Mouse (Mus musculus) spleen, embryonic (tissue): ENCODE measurements around the gene Zfp652.
"Not testable (repeated sequence)": the region's sequence is repeated elsewhere in the genome, so short reads cannot be mapped to it uniquely, and the experiment has no call there.

Experiments used
- CTCF ChIA-PET: fragments of 350-600 bp; sonication (Branson Sonifier 250); formaldehyde crosslinking; loops from one replicate; lab custom pipeline; 2022; lab: Charles Lee

The Zfp652 gene

GRCm38 (mm10) chr11:95841498-95841830 is 129.0 kb downstream of the Zfp652 start:
- CTCF ChIA-PET, result interaction anchor here (0.6 kb wide), 1 partner anchor 14 kb away, joined by 5 read pairs; no protein-coding TSS in a partner anchor

GRCm38 (mm10) chr11:95842074-95842681 is 129.7 kb downstream of the Zfp652 start, which contains the start of gene Abi3:
Abi3 (minus strand) TSS chr11:95842476.
- CTCF ChIA-PET, result interaction anchor here (1.0 kb wide), 1 partner anchor 14 kb away, joined by 8 read pairs; no protein-coding TSS in a partner anchor

- CTCF ChIA-PET, result interaction anchor here (1.6 kb wide), 1 partner anchor 9 kb away, joined by 6 read pairs; no protein-coding TSS in a partner anchor
These were observed 130.5 kb downstream of the Zfp652 start for GRCm38 (mm10) chr11:95842953-95843352.

DNA sequence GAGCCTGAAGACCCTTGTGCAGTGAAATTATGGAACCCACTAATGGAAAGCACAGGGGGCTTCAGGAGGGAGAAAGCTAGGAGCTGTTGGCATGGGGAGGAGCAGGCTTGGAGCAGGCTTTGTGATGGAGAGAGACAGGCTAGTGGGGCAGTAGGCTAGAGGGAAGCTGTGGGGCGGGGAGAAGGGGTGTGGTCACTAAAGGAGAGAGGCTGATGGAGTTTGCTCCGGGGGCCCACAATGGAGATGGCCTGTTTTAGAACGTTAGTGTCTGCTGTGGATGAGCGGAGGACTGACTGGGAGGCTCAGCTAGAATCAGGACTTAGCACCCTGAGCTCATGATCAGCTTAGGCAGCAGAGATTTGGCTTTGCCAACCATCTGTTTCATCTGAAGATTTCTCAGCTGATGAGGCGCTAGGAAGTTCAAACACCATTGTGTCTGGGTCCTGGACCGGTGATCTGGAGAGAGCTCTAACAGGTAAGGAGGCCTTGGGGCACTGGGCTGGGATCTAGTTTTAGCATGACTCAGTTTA is 131.0 kb downstream of the Zfp652 start:
- CTCF ChIA-PET, result interaction anchor here (0.5 to 1.6 kb wide), 2 partner anchors 10 to 1711 kb away, joined by 3 to 6 read pairs; no protein-coding TSS in a partner anchor

DNA sequence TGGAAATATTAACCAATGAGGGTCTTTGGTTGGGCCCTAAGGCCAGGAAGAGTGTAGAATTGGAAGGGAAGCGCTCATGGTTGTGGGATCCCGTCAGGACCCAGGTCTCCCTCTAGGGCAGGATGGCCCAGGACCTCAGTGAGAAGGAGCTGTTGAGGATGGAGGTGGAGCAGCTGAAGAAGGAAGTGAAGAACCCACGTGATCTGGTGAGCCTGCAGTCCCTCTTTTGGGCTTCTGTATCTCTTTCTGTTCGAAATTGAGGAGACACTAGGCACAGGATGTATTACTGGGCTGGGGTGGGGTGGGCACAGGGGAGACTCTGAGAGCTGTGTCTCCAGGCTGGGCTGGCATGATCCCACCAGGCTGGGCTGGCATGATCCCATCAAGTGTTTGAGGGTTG is 132.5 kb downstream of the Zfp652 start:
- CTCF ChIA-PET, result interaction anchor here (1.0 kb wide), 1 partner anchor 9 kb away, joined by 3 read pairs; no protein-coding TSS in a partner anchor

GRCm38 (mm10) chr11:95850898-95851297 is 138.4 kb downstream of the Zfp652 start:
- CTCF ChIA-PET, result interaction anchor here (0.7 kb wide), 1 partner anchor 26 kb away, joined by 5 read pairs; the partner anchor contains the start of gene Phospho1

GRCm38 (mm10) chr11:95853684-95854083 is 141.2 kb downstream of the Zfp652 start:
- CTCF ChIA-PET, result interaction anchor here (1.1 to 2.0 kb wide), 5 partner anchors 13 to 28 kb away, joined by 3 to 15 read pairs (median 4); no protein-coding TSS in a partner anchor

GRCm38 (mm10) chr11:95857306-95857705 is 144.8 kb downstream of the Zfp652 start:
- CTCF ChIA-PET, result interaction anchor here (0.6 to 0.7 kb wide), 2 partner anchors 30 to 33 kb away, joined by 4 read pairs; partner anchors contain the start of gene Phospho1

DNA sequence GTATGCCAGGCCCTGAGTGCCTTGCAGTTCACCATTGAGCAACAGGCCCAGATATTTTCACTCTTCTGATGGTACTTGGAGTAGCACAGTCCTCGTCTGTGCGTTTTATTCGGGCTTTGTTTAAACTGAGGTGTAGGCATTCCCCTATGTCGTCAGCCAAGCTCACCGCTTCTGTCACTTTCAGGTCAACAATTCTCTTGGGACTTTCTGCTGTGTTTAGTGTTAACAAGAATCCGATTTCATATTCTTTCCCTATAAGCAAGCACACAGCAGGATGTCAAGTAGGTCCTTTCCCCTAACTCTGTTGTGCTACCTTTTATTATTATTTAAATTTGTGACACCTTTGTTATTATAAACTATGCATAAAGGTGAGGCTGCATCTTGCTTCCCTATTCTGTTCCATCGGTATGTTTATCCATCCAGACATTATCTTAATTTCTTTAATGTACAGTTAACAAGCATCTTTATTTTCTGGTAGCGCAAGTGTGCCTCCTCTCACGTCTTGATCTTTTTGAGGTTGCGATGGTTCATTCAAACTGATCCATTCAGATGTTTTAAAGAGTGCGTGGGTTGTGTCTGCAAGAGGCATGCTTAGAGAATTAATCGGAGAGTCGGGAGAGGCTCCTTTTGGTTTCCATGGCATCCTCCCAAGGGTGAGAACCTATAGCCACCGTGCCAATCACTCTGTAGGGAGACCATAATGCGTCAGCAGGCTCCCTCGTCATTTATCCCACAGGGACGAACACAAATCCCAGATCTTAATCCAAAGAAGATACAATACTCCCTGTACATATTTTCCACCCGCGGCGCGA is 145.4 kb downstream of the Zfp652 start:
- CTCF ChIA-PET, result interaction anchor here (0.7 kb wide), 1 partner anchor 33 kb away, joined by 4 read pairs; the partner anchor contains the start of gene Phospho1

GRCm38 (mm10) chr11:95858528-95859467 is 146.3 kb downstream of the Zfp652 start:
- CTCF ChIA-PET, result interaction anchor here (0.6 kb wide), 1 partner anchor 1245 kb away, joined by 3 read pairs; no protein-coding TSS in a partner anchor

- CTCF ChIA-PET, result interaction anchor here (0.6 kb wide), 1 partner anchor 1245 kb away, joined by 3 read pairs; no protein-coding TSS in a partner anchor
These were observed 147.0 kb downstream of the Zfp652 start for GRCm38 (mm10) chr11:95859468-95859855.

- CTCF ChIA-PET, result no interaction called here
These were observed 147.6 kb downstream of the Zfp652 start for GRCm38 (mm10) chr11:95860071-95860490.

DNA sequence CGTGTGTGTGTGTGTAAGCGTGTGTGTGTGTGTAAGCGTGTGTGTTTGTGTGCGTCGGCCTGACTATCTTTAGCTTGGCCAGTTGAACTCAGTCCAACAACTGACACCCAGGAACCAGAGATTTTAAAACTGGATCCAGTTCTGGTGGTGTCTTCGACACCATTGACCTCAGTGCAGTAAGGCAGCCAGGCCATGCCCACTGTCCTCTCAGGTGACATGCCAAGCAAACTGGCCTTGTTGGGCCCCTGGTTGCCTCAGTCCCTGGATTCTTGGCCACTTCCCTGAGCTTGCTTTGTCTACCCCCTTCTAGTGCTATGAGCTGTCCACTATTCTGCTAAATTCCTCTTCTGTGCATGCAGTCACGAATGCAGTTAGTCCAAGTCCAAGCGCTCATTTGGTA is 148.9 kb downstream of the Zfp652 start:
- CTCF ChIA-PET, result interaction anchor here (0.6 kb wide), 1 partner anchor 21 kb away, joined by 3 read pairs; no protein-coding TSS in a partner anchor

GRCm38 (mm10) chr11:95869442-95869841 is 157.0 kb downstream of the Zfp652 start:
- CTCF ChIA-PET, result no interaction called here

- CTCF ChIA-PET, result interaction anchor here (0.6 kb wide), 1 partner anchor 11 kb away, joined by 3 read pairs; no protein-coding TSS in a partner anchor
These were observed 157.5 kb downstream of the Zfp652 start for GRCm38 (mm10) chr11:95869918-95870470.

DNA sequence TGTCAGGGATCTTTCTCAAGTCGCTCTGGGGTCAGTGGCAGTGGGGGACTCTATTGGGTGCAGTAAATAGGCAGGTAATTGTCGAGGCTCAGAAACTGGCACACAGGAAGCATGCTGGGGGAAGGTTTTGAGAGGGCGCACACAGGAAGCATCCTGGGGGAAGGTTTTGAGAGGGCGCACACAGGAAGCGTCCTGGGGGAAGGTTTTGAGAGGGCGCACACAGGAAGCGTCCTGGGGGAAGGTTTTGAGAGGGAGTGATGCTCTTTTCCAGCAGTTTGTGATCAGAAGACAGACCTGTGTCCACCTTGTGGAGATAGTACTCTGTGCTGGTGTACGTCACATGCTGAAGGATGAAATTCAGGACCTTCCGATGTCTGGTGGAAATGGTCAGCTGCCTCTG is 163.3 kb downstream of the Zfp652 start:
- CTCF ChIA-PET, result interaction anchor here (0.7 kb wide), 2 partner anchors 41 to 110 kb away, joined by 4 read pairs; no protein-coding TSS in a partner anchor

DNA sequence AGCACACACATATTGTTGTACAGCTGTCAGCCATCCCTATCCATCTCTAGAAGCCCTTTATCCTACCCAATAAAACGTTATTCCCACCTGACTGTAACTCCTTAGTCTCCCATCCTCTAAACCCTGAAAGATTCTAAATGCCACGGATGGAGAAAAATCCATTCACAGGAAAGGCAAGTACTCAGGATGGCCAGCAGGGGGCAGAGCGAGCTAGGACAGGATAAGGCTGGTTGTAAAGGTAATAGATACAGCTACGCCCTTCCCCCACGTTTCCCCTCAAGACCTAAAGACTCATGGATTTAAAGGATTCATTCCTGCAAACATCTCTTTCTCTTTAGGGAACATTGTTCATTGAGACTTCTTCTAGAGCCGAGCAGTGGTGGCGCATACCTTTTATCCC is 163.8 kb downstream of the Zfp652 start:
- CTCF ChIA-PET, result interaction anchor here (0.7 kb wide), 2 partner anchors 41 to 109 kb away, joined by 4 read pairs; no protein-coding TSS in a partner anchor

- CTCF ChIA-PET, result not testable (repeated sequence)
These were observed 167.4 kb downstream of the Zfp652 start for GRCm38 (mm10) chr11:95879861-95880260.
